Mouse (Mus musculus) layer of hippocampus, postnatal 36 days (tissue): Measurements from ENCODE around the gene Stard13. TPM values are rescaled to one million over a fixed set of nuclear protein-coding genes. Genes with fewer than 3 reads are reported as not detected.

Source experiments
- DNase-seq, 2 experiments: peaks; one replicate each; pipeline ENCODE4 v3.0.0; 2022
- total RNA-seq, 2 experiments: library from RNA; stranded (reverse); gene quantifications; 2 replicates each; pipeline ENCODE4 v1.2.3; 2021

Stard13 gene
- total RNA-seq, result 10 to 100 TPM; 15.5 to 22.0 TPM

DNA sequence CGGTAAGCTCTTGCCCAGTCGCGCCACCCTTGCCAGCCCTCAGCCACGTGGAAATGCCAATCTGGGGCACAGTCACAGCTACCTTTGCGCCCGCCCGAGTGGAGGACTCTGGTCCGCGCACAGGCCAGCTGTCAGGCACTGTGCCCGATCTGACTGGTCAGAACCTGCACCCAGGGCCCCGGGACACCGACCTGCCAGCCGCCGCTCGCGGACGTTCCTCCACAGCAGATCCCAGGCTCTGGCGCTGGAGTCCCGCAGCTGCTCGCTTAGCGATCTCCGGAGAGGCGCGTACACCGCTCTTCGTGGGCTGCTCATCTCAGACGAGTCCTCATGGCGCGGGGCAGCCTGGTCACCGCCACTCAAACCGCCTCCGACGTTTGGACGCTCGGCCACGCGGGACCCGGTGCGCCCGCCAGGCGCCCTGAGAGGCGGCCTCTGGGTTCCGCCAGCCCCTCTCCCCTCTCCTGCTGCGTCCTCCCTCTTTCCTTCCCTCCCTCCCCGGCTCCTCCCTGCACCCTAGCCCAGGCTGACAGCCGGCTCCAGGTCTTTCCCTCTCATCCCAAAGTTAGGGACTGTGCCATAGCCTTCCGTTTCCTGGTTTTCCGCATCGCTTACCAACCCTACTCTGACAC lies at the start of gene Stard13:
Stard13 (minus strand) TSS at position 437 of the 632 bp plus-strand sequence.
- peak in 1 of 2 experiments; percentile 25 for DNase-seq

DNA sequence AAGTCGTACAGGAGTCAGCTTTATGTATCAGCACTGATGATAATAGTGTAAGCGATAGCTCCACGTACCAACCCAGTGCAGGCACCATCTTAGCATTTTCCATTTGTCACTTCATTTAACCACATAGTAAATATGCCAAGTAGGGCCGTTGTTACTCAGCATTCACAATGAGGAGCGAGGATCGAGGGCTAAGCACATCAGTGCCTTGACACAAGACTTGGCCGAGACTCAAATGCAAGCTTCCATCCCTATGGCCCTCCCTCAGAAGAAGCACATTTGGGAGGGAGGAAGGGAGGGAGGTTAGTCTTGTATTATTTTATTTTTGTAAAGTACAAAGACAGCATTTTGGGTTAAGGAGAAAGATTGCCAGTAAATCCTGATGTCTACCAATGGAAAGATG lies 45.9 kb upstream of the Stard13 start:
- no peak for DNase-seq

DNA sequence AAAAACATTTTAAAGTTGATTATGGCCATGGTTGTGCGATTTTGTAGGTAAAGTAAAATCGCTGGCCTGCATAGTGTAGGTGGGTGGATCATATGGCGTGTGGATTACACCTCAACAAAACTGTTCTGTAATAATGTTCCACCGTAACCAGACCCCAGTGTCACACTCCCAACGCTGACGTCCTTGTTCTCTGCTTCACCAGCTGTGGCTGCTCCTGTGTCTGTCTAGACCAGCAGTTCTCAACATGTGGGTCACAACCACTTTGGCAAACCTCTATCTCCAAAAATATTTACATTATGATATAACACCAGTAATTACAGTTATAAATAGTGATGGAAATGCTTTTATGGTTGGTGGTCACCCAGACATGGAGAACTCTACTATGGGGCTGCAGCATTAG lies 44.3 kb upstream of the Stard13 start:
- DNase-seq, result no peak

DNA sequence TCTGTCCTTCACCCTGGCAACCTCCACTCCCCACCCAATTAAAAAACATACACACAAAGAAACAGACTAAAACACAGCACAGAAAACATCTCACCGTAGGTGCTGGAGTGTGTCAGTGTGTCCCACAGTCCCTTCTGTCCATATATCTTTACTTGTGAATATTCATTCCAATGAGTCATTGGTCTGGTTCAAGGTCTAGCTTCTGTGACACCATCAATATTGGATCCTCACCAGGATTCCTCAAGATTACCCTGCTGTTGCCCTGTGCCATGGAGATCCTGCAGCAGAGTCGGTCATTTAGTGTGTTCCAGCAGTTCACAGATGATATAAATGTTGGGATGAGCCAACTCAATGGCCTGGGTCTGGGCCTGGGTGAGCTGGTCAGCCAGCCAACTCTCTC lies 42.4 kb upstream of the Stard13 start:
- DNase-seq, result no peak

DNA sequence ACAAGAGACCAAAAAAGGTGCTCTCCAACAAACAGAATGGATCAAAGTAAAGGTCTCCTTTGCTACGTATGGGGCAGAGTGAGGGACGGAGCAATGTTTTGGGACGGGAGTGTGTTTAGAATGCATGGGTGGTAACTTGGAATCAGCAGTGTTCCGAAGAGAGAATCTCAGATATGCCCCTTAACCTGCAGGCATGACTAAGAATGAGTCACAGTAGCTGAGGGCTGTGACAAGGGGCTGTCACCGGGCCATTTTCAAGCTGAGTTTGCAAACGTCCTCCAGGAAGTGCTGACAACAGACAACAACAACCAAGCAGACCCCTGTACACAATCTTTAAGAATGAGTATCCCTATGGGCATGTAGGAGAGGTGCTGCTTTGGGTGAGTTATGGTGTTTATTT lies 40.6 kb upstream of the Stard13 start:
- DNase-seq, result no peak

DNA sequence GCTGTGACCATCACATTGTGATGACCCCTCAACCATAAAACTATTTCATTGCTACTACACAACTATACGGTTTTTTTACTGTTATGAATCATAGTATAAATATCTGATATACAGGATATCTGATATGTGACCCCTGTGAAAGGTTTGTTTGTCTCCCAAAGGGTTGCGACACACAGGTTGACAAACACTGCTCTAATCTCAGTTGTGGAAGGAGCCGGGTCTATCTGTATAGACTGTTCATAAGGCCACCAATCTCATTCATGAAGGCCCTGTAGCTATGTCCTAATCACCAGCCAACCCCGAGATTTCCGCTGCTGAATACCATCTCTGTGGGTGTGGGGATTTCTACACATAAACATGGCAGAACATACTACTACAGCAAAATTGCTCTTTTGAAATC lies 37.2 kb upstream of the Stard13 start:
- DNase-seq, result no peak

DNA sequence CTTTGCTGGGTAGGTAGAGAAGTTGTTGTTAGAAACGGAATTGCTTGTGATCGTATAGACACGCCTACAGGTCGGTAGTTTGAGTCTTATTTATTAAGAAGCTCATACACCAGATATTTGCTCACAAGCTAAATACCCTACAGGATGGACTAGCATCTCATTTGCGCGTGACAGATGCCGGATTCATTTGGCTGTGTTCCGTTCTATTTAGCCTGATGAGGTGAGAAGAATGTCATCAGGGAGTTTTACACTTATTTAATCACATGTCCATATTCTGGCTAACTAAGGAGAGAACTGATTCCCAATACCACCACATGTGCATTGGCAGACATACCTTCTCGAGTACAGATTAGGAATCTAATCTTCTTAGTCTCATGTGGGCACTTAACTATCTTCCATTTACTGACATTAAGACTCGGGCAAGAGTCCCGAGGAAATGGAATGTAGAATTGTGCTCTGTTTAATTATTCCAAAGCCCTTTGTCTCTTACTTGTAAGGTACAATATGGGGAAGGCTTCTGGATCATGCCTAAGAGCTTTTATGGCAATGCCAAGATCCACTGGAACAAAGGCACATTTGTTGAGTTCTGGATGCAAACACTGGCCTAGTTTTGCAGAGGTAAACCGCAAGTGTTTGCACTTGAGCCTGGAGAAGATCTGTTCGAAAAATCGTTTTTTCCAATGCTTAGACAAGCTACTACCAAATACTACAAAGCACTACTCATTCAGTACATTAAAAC lies 33.4 kb upstream of the Stard13 start:
- DNase-seq, result no peak

DNA sequence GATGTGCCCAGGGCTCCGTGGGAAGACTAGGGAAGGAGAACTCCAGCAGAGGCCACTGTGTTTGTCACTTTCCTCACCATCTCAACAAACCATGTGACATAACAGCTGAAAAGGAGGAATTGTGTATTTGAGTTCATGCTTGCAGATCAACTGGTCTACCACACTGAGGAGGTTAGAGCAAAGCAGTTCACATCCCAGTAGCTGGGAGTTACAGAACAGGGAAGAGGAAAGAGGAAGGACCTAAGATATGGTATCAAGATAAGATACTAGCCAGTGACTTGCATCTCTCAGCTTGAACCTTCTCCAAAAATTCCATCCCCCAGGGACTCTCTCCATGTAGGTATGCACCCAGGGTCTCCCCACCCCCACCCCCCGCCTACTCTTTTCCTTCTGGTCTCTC lies 27.9 kb upstream of the Stard13 start:
- no peak for DNase-seq

DNA sequence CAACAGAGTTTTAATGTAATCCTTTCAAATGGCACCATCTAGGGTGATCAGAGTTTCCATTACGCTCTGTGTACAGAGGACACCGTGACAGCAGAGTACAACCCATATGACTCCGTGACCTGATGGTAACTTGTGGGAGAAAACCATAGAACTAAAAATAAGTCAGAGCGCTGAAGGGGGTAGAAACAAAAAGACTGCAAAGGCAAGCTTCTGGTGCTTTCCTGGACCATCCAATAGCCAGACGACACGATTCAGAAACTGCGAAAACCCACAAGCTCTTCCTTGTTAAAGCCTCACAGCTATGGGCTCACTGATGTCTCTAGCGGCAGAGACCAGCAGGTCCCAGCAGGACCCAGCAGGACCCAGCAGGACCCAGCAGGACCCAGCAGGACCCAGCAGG lies 18.6 kb upstream of the Stard13 start:
- DNase-seq, result no peak

DNA sequence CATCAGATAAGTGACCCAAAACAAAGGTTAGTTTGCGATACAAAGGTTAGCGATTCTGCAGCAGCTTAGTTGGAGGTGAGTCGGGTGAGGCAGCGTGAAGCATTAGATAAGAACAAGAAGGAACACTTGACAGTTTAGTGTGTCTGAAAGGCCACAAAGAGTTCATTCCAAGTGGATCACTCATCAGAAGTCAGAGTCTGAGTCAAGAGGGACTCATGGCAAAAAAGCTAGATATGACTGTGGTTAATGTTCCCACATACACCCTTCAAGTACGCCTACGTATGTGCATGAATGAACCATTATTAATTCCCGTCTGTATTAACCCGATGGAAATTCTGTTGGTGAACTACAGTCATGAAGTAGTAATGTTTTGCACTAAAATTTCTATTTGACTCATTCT lies 18.0 kb upstream of the Stard13 start:
- DNase-seq, result no peak

DNA sequence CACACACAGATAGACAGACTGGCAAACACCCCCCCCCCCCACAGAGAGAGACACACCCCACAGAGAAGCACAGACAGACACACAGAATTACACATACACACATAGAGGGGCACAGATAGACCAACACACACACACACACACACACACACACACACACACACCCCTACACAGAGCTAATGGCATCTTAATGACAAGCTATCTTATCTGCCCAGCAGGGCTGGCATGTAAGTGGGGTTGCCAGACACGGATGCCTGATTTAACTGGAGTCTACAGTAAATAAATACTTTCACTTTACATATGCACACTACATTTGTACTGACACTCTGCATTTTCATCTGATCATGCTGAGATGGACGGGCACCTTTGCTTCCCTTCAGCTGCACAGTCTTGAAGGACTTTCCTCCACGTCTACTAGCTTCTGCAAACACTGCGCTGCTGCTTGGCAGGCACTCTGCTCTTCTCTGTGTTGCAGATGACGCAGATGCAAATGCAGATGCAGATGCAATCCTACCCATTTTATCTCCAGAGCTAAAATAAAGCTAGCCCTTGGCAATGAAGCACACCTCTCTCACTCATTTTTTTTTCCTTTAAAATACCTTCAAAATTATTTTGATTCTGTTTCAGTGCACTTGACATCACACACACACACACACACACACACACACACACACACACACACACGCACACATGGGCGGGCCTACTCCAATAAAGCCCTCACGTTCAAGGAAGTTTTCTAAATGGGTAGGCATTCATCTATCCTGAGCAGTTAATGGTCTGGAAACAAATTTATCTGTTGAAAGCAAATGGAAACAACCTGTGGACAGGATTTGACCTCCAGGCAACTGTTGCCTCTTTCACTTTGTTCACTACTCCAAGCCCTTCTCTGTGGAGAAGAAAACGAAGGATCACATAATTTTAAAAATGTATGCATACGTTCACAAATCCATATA lies 15.3 kb upstream of the Stard13 start:
- no peak for DNase-seq

DNA sequence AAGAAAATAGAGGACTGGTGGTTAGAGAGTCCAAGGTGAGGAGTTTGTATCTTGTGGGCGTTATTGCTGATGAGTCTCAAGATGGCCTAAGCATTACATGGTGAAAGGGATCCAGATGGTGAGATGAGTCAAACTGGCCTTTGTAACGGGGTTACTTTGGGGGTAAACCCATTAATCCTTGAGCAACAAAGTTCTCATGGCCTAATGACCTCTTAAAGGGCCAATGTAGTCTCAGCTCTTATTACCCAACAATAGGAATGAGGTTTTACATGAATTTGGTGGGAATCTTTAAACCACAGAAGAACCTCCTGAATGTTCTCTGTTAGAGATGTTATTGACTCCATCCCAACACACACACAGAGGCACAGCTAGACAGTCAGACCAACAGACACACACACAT lies 14.4 kb upstream of the Stard13 start:
- DNase-seq, result no peak

DNA sequence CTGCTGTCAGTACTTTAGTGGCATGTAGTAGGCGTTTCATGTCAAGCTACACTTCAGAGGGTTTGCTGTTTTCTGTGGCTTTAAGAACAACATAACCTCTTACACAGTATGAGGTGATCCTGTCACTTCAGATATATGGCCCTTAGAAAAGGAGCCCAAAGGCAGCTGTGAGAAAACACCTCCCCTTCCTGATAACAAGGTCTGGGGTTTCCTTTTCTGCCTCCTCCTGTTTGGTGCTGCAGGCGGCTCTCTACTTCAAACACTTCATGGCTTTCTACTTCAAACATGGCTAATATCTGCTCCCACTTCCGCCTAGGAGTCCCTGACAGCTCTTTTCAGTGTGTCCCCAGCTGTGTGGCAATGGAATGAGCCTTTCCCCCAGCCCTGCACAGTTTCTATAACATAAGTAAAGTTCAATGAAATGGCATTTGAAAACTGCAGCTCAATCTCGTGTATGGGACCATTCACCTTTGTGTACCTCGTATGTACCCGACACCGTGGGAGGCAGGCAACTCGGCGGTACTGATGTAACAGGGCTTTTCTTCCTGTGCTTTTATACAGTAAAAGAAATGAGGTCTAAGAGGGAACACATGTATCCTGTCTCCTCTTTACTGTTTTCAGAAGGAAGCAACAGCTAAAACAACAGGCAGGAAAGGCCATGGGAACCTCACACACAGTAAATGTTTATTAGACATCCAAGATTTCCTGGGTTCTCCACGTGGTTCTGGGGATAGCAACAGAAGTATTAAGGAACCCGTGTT lies 13.7 kb upstream of the Stard13 start:
- DNase-seq, result no peak

DNA sequence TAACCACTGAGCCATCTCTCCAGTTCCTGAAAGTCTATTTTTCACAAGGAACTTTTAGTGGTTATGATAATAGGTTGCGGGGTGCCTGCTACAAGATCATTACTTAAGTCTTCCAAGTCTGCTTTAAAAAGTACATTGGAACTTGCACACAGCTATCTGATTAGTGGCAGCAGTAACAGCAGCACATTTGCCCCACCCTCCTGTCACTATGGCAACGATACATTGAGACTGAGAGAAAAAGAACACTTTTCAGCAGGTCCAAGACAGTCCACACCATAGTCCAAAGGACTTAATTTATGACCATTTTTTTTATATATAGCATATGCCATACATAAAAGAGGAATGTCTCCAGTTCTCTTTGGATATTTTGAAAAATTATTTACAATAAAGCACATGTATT lies 12.7 kb upstream of the Stard13 start:
- DNase-seq, result no peak

DNA sequence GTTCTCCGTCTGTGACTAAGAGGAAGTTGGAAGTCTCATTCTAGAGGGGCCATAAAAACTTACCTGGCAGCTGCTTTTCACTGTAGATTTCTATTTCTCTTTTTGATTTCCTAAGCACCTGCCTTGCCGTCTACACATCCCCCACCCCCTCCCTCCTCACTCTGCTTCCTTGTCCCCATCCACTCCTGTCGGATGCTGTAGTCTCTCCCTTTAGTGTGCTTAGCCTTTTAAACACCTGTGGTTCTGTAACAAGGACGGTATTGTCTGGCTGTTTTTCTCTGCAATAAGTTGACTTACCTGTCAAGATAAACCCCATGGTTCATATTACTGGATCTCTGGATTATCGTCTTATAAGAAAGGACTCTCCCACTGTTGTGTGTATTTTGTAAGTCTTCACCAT lies 11.9 kb upstream of the Stard13 start:
- no peak for DNase-seq

DNA sequence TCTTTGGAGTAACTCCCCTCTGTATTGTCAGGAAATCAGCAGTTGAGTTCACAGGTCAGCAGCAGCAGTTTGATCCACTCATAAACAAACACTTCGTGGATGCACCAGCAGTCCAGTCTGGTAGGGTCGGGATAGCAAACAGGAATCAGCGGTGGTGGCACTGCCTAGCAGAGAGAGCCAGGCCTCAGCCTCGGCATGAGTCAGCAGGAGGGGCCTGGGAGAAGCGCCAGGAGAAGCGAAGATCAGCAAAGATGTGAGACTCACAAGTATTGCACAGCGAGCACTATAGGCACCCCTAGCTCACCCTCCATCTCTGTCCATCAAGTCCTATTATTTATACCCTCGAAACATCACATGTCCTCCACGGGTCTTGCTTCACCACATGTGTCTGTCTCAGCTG lies 5.1 kb upstream of the Stard13 start:
- DNase-seq, result no peak

DNA sequence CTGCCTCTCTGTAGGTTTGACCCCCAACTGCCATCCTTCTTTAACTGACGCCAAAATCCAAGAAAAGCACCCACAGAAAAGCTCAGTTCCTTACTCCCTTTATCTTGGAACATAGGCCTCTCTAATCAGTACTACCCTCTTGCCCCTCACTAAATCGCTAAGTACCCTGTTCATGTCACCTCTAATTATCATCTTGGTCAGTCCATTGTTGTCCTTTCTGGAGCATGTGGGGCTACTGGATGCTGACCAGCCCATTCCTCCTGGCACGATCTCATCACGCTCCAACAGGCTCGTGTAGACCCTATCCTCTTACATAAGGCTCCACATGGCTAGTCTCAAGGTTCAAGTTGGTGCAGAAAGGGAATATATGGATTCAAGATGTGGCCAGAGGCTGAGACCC lies 2.8 kb upstream of the Stard13 start:
- DNase-seq, result no peak

DNA sequence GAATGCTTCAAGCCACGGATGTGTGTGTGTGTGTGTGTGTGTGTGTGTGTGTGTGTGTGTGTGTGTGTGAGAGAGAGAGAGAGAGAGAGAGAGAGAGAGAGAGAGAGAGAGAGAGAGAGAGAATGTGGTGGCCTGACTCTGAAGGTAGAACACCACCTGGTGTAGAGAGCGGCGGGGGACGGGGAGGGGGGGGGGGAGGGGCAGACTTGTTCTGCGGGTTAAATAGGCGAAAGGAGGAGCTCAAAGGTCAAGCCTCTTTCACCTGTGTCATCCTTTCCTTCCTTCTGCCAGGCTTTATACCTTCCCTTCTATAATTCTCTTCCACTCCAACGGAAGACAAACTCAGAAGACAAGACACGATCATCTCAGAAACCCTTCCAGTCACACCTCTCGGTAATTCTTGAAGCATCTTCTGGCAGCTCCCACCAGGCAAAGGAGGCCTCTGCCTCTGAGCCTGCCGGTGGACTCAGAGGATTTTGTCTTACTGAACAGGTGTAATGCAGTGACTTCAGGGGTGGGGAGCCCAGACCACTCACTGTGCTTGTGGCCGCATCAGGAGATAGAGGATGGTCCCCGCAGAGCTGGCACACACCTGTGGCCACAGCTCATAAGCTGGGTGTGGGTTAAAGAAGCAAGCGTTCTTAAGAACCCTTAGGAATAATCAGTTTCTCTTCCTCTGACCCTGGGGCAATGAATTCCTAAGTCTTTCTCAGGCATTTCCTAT lies 898 bp downstream of the Stard13 start:
- no peak for DNase-seq

DNA sequence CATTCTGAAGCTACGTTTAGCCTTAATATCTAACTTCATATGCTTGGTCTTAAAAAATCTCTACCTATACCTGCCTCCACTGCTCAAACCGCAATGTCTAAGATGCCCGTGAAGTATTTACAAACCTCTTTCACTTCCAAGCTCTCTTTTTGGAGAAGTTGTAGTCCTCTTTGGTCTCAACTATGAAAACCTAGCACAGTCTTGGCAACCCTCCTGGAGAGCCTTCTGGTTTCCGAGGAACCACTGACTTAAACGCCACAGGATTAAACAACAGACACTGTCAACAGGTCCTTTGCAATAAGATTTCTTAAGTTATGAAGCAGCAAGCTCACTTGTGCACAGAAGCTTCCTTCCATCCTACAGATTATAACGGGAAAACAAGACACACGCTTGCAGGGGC lies 1.8 kb downstream of the Stard13 start:
- DNase-seq, result no peak

DNA sequence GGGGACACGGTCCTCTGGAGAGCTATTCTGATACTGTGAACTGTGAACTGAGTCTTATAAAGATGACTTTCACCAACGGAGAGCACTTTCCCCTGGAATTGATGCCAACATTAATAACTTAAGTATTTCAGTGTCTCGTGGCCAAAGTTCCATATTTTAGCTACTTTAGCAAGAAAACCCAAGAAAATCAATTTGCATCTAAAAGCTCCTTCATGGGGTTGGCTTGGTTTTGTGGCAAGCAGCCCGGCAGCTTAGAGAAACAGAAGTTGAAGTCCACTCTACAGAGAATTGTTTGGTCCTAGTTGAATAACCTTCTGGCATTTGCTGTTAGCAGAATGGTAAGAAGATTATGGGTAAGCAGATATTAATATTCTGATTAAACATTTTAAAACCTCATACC lies 2.2 kb downstream of the Stard13 start:
- DNase-seq, result no peak

DNA sequence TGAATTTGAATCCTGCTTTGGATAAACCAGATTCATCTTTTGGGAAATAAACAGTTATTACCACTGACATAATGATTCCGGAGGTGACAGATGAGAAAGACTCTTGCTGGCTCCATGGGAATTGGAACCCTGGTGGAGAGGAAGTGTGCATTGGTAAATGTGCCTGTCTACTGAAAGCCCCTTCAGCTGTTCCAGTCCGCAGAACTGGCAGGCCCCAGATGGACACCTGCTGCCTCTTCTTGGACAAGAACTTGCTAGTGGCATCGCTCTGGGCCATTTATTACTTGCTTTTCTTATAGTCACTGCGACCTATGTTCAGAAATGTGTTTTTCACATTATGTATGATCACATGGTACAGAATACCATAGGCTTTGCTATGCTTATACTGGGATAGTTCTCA lies 3.2 kb downstream of the Stard13 start:
- DNase-seq, result no peak
